Mouse (Mus musculus): Measurements from ENCODE around the gene C1ql1. TPM values are rescaled to one million over a fixed set of nuclear protein-coding genes. Genes with fewer than 3 reads are reported as not detected.
"Not testable (repeated sequence)": the region's sequence is repeated elsewhere in the genome, so short reads cannot be mapped to it uniquely, and the experiment has no call there.

The C1ql1 gene
- under 1 TPM; 0.19 to 0.20 TPM for total RNA-seq (2021)
- long read RNA-seq, experiment 1: 0 reads
- long read RNA-seq, experiment 2, partial matches to known transcripts: 0 of 1 reads
- long read RNA-seq, experiment 2, other reads (novel, unspliced or antisense): 0 of 1 reads

- intact Hi-C loops (cut with DNase I): loop anchor here (5.0 kb wide), 1 partner anchor 46 kb away; no protein-coding TSS in a partner anchor
- DNase-seq: peak; percentile 89 to 90
These were observed at the start of gene C1ql1 for GRCm38 (mm10) chr11:102946265-102946991. Gene C1ql1 (minus strand): TSS chr11:102946688.

- no peak for DNase-seq
- intact Hi-C loops (cut with DNase I): loop anchor here (5.0 kb wide), 2 partner anchors 48 to 223 kb away; partner anchors contain the start of gene C1ql1
These were observed 48.5 kb upstream of the C1ql1 start for GRCm38 (mm10) chr11:102994952-102995351.

GRCm38 (mm10) chr11:102993420-102994029 lies 47.0 kb upstream of the C1ql1 start:
- intact Hi-C loops (cut with DNase I): loop anchor here (1.0 to 5.0 kb wide), 3 partner anchors 46 to 221 kb away; partner anchors contain the start of genes C1ql1 and Gfap
- DNase-seq: no peak

- intact Hi-C loops (cut with DNase I): loop anchor here (1.0 to 5.0 kb wide), 3 partner anchors 46 to 221 kb away; partner anchors contain the start of genes C1ql1 and Gfap
- peak; percentile 81 to 87 for DNase-seq
These were observed 46.5 kb upstream of the C1ql1 start for GRCm38 (mm10) chr11:102992940-102993339.

GRCm38 (mm10) chr11:102991681-102992080 lies 45.2 kb upstream of the C1ql1 start:
- no peak for DNase-seq
- intact Hi-C loops (cut with DNase I): loop anchor here (5.0 kb wide), 2 partner anchors 44 to 219 kb away; partner anchors contain the start of gene C1ql1

- intact Hi-C loops (cut with DNase I): loop anchor here (5.0 kb wide), 2 partner anchors 43 to 218 kb away; partner anchors contain the start of gene C1ql1
- DNase-seq: peak; percentile 51 to 62
These were observed 43.7 kb upstream of the C1ql1 start for GRCm38 (mm10) chr11:102990152-102990663.

GRCm38 (mm10) chr11:102989641-102990151 lies 43.2 kb upstream of the C1ql1 start:
- no peak for DNase-seq
- intact Hi-C loops (cut with DNase I): loop anchor here (5.0 kb wide), 2 partner anchors 42 to 217 kb away; partner anchors contain the start of gene C1ql1

GRCm38 (mm10) chr11:102985160-102985559 lies 38.7 kb upstream of the C1ql1 start:
- intact Hi-C loops (cut with DNase I): no loop called here
- DNase-seq: no peak

- intact Hi-C loops (cut with DNase I): no loop called here
- DNase-seq: no peak
These were observed 38.1 kb upstream of the C1ql1 start for GRCm38 (mm10) chr11:102984615-102985014.

- intact Hi-C loops (cut with DNase I): no loop called here
- DNase-seq: no peak
These were observed 37.6 kb upstream of the C1ql1 start for GRCm38 (mm10) chr11:102984086-102984485.

GRCm38 (mm10) chr11:102981151-102981890 lies 34.8 kb upstream of the C1ql1 start:
- intact Hi-C loops (cut with DNase I): no loop called here
- no peak for DNase-seq

GRCm38 (mm10) chr11:102978052-102978666 lies 31.7 kb upstream of the C1ql1 start:
- DNase-seq: peak in 1 of 2 experiments; percentile 56
- intact Hi-C loops (cut with DNase I): no loop called here

GRCm38 (mm10) chr11:102975966-102976365 lies 29.5 kb upstream of the C1ql1 start:
- intact Hi-C loops (cut with DNase I); DNase-seq: not testable (repeated sequence)

GRCm38 (mm10) chr11:102972326-102972725 lies 25.8 kb upstream of the C1ql1 start:
- intact Hi-C loops (cut with DNase I): no loop called here
- no peak for DNase-seq

- no peak for DNase-seq
- intact Hi-C loops (cut with DNase I): no loop called here
These were observed 25.1 kb upstream of the C1ql1 start for GRCm38 (mm10) chr11:102971604-102972003.

- intact Hi-C loops (cut with DNase I): no loop called here
- no peak for DNase-seq
These were observed 18.1 kb upstream of the C1ql1 start for GRCm38 (mm10) chr11:102964547-102965091.

- intact Hi-C loops (cut with DNase I): no loop called here
- no peak for DNase-seq
These were observed 17.5 kb upstream of the C1ql1 start for GRCm38 (mm10) chr11:102963855-102964546.

GRCm38 (mm10) chr11:102963246-102963854 lies 16.9 kb upstream of the C1ql1 start:
- no peak for DNase-seq
- intact Hi-C loops (cut with DNase I): no loop called here

Measured in heart, postnatal 14 days (tissue).